Mouse (Mus musculus): Measurements from ENCODE around the gene Scarf1.

GRCm38 (mm10) chr11:75552906-75553482, 39.7 kb downstream of the Scarf1 start:
- no peak for TF ChIP-seq CTCF (IDR thresholded peaks at IDR 0.05; ENCODE audit: low read depth, low read length)
- no peak for TF ChIP-seq POLR2A (IDR thresholded peaks at IDR 0.05; ENCODE audit: extremely low read depth, insufficient read depth, low read length)
